Mouse (Mus musculus): ENCODE data around the gene Trnau1ap.

Gene Trnau1ap

GRCm38 (mm10) chr4:132329115-132329834 is at the start of gene Trnau1ap:
Gene Trnau1ap (minus strand): TSS chr4:132329538.
- DNase-seq = peak; percentile 94 to 96

- DNase-seq = no peak
Measured at GRCm38 (mm10) chr4:132373820-132374219, 44.5 kb upstream of the Trnau1ap start.

- DNase-seq = no peak
Measured at GRCm38 (mm10) chr4:132369953-132370750, 40.8 kb upstream of the Trnau1ap start.

- peak in 1 of 2 experiments; percentile 16 for DNase-seq
Measured at GRCm38 (mm10) chr4:132367480-132368201, 38.3 kb upstream of the Trnau1ap start.

- peak; percentile 34 to 39 for DNase-seq
Measured at GRCm38 (mm10) chr4:132365450-132366060, 36.2 kb upstream of the Trnau1ap start.

- DNase-seq = no peak
Measured at GRCm38 (mm10) chr4:132363487-132363886, 34.1 kb upstream of the Trnau1ap start.

- DNase-seq = no peak
Measured at GRCm38 (mm10) chr4:132359510-132359909, 30.2 kb upstream of the Trnau1ap start.

- DNase-seq = peak; percentile 67 to 74
Measured at GRCm38 (mm10) chr4:132356170-132356569, 26.8 kb upstream of the Trnau1ap start.

- no peak for DNase-seq
Measured at GRCm38 (mm10) chr4:132355403-132355802, 26.1 kb upstream of the Trnau1ap start.

GRCm38 (mm10) chr4:132354571-132354970 is 25.2 kb upstream of the Trnau1ap start:
- peak; percentile 28 to 47 for DNase-seq

- DNase-seq = peak; percentile 90 to 95
Measured at GRCm38 (mm10) chr4:132353481-132353885, 24.1 kb upstream of the Trnau1ap start, which contains the start of gene Rcc1. Gene Rcc1 (minus strand): TSS chr4:132353605.

- peak; percentile 42 to 50 for DNase-seq
Measured at GRCm38 (mm10) chr4:132352739-132353138, 23.4 kb upstream of the Trnau1ap start.

GRCm38 (mm10) chr4:132351401-132351800 is 22.1 kb upstream of the Trnau1ap start:
- DNase-seq = no peak

- no peak for DNase-seq
Measured at GRCm38 (mm10) chr4:132350854-132351253, 21.5 kb upstream of the Trnau1ap start.

GRCm38 (mm10) chr4:132350123-132350740 is 20.9 kb upstream of the Trnau1ap start:
- DNase-seq = no peak

- DNase-seq = no peak
Measured at GRCm38 (mm10) chr4:132349495-132350122, 20.3 kb upstream of the Trnau1ap start.

- no peak for DNase-seq
Measured at GRCm38 (mm10) chr4:132346661-132347060, 17.3 kb upstream of the Trnau1ap start.

- peak in 1 of 2 experiments; percentile 20 for DNase-seq
Measured at GRCm38 (mm10) chr4:132346261-132346660, 16.9 kb upstream of the Trnau1ap start.

- no peak for DNase-seq
Measured at GRCm38 (mm10) chr4:132345843-132346212, 16.5 kb upstream of the Trnau1ap start.

- peak; percentile 99 for DNase-seq
Measured at GRCm38 (mm10) chr4:132345135-132345842, 16.0 kb upstream of the Trnau1ap start.

Measured in kidney, postnatal 4 days (tissue).